Mouse (Mus musculus) heart, embryonic 14.5 days (tissue): ENCODE measurements around the gene Banp. TPM values are rescaled to one million over a fixed set of nuclear protein-coding genes. Genes with fewer than 3 reads are reported as not detected.

Experiments used
- ATAC-seq: fragments of 200-750 bp; cut with Nextera tagmentation; 2 replicates; pipeline ENCODE4 v1.8.0; 2017; ENCODE audit warnings: low read depth, moderate TSS enrichment; ENCODE audit not compliant: insufficient number of reproducible peaks, insufficient read depth, low FRiP score
- H3K27ac ChIP-seq, 2 experiments: fragments of 200-500 bp in 1 of 2; fragments of 300-500 bp in 1 of 2; sonication (generic) in 1 of 2; replicated peaks in 1 of 2; 2 replicates each; pipeline ENCODE4 v1.5.1; 2012 to 2014; ENCODE audit warnings: low read depth in 2 of 2, low read length in 2 of 2, control low read depth in 1 of 2, mild to moderate bottlenecking in 1 of 2, mixed read lengths in 1 of 2; ENCODE audit not compliant: control insufficient read depth in 1 of 2, insufficient read depth in 1 of 2
- H3K27me3 ChIP-seq: fragments of 300-500 bp; sonication (generic); 2 replicates; pipeline ENCODE4 v1.6.1; 2014; ENCODE audit warnings: mild to moderate bottlenecking, low read length, control low read depth; ENCODE audit not compliant: control insufficient read depth, insufficient read depth
- H3K36me3 ChIP-seq: fragments of 300-500 bp; sonication (generic); 2 replicates; pipeline ENCODE4 v1.6.1; 2014; ENCODE audit warnings: mild to moderate bottlenecking, control low read depth, low read length, mixed read lengths; ENCODE audit not compliant: control insufficient read depth, insufficient read depth
- H3K4me1 ChIP-seq, 2 experiments: fragments of 200-500 bp in 1 of 2; fragments of 300-500 bp in 1 of 2; sonication (generic) in 1 of 2; 2 replicates each; pipeline ENCODE4 v1.6.1; 2012 to 2014; ENCODE audit warnings: low read length in 2 of 2, control low read depth in 1 of 2, mixed read lengths in 1 of 2; ENCODE audit not compliant: control insufficient read depth in 2 of 2, insufficient read depth in 2 of 2
- H3K4me2 ChIP-seq: fragments of 300-500 bp; sonication (generic); 2 replicates; pipeline ENCODE4 v1.6.1; 2014; ENCODE audit warnings: mild to moderate bottlenecking, low read length
- H3K4me3 ChIP-seq, 2 experiments: fragments of 200-500 bp in 1 of 2; fragments of 300-500 bp in 1 of 2; sonication (generic) in 1 of 2; 2 replicates each; pipeline ENCODE4 v1.5.1; 2012 to 2014; ENCODE audit warnings: low read length in 2 of 2, mild to moderate bottlenecking in 2 of 2, control low read depth in 1 of 2, low read depth in 1 of 2, moderate library complexity in 1 of 2; ENCODE audit not compliant: control insufficient read depth in 1 of 2, insufficient read depth in 1 of 2
- H3K9ac ChIP-seq: fragments of 300-500 bp; sonication (generic); 2 replicates; pipeline ENCODE4 v1.6.1; 2014; ENCODE audit warnings: mild to moderate bottlenecking, low read length
- H3K9me3 ChIP-seq: fragments of 300-500 bp; sonication (generic); 2 replicates; pipeline ENCODE4 v1.6.1; 2016; ENCODE audit warnings: low read length, control low read depth; ENCODE audit not compliant: control insufficient read depth
- WGBS: fragments of 180-500 bp; shearing (Covaris S2); extraction: QIAGEN DNeasy Blood & Tissue Kit; methylation state at CpG from one replicate; pipeline ENCODE4 v1.1.7; 2014; 5-methylcytosine and 5-hydroxymethylcytosine counted together
- polyA plus RNA-seq: library from polyadenylated mRNA; unstranded; fragments of >200 nt; fragmentation: Nextera tagmentation; extraction: Ambion mirVana; gene quantifications from 2 replicates; pipeline ENCODE4 v1.2.1, GENCODE M21; 2014

Banp gene
- polyA plus RNA-seq, 1 experiment from 2014 or later = 21.2 TPM

DNA sequence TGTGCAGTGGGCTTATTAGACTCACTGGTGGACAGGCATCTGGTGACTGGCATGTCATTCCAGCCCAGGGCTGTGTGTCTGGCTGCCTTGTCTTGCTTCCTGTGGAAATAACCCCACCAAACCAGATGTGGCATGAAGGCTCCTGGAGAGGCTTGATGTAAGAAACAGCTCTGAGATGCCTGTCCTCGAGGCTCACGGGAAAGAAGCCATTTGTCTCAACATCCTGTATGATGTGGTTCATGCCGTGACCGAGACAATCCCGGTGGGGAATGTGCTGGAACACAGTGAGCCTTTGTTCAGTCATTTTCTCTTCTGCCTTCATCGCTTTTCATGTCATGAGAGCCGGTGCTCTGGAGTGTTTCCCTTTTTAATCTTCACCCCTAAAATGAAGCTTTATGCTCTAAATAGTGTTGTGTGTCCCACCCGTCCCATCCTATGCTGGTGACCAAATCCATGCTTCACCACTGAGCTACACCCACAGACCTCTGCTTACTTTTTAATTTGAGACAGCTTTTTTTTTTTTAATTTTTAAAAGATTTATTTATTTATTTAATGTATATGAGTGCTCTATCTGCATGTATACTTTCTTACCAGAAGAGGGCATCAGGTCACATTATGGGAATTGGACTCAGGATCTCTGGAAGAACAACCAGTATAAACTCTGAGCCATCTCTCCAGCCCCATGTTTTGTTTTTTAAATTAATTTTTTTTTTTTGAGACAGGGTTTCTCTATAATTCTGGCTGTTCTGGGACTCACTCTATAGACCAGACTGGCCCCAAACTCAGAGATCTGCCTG lies 15.4 kb downstream of the Banp start:
- Histone ChIP-seq H3K9me3 (no peaks in the 10 kb centered on the region), H3K4me3 (no peak overlapping the region), H3K9ac (no peak overlapping the region), H3K27ac (peak overlapping the region; percentile 35 to 65), H3K4me2 (no peak overlapping the region), H3K36me3 (no peaks in the 10 kb centered on the region), H3K27me3 (no peaks in the 10 kb centered on the region), H3K4me1 (peaks cover 33 to 49% of the 10 kb centered on the region in 2 experiments)
- WGBS = 71% methylated on average over 8 of the region's 8 CpGs
- ATAC-seq = no peak

DNA sequence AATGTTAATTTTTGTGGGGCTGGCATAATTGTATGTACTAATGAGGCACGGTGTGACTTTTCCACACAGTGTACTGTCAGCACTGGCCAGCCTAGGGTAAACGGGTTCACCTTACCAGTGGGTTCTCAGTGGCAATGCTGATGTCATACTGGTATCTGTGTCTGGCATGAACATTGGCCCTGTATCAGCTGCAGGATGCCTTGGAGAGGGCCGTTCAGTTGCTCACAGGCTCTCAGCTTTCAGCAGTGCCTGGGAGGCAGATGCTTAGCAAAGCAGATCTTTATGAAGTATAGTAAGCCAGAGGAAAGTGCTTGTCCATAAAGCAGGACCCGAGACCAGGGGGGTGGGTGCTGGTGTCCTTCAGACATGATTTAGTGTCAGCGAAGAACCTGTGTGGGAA lies 16.6 kb downstream of the Banp start:
- Histone ChIP-seq H3K9ac (0 out of 2 replicates have a peak overlapping the region, but pooled peaks have one; percentile 1), H3K4me3 (no peak overlapping the region), H3K4me2 (no peak overlapping the region), H3K27me3 (no peaks in the 10 kb centered on the region), H3K9me3 (no peaks in the 10 kb centered on the region), H3K27ac (peak overlapping the region in 1 of 2 experiments; percentile 28; a peak in 1 of 4 replicates), H3K36me3 (no peaks in the 10 kb centered on the region), H3K4me1 (peaks cover 37 to 52% of the 10 kb centered on the region in 2 experiments)
- WGBS = 53% methylated on average over 5 of the region's 5 CpGs
- ATAC-seq = no peak

DNA sequence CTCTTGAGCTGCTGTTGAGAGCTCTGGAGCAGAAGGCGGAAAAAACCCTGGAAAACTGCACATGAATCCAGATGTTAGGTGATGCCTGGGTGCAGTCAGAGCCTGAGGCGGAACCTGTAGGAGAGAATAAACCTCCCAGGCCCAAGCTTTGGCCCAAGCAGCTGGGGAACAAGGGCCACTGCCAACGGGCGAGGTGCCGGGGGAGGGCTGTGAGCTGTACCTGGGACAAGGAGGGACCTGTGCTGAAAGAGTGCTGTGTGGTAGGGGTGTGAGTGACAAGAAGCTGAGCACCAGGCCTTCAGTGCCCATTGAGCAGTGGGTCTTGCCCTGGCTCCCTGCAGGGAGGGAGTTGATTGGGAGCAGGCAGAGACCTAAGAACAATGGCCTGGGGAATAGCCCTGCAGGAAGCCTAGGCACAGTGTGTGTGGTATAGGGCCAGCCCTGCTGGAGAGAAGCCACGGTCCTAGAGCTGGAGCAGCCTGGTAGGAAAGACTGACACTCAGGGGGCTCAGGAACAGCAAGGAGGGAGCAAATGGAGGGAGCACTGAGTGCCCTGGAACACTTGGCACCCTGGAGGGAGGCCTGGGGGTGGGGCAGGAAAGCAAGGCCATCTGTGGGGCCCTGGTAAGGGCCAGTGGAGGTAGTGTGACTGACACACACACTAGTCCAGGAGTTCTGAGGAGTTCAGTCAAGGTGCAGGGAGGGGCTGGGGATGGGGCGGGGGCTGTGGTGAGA lies 17.3 kb downstream of the Banp start:
- 64% methylated on average over 7 of the region's 7 CpGs for WGBS
- ATAC-seq = peak; percentile 40; the same call in 1 of the 2 replicates
- no peaks in the 10 kb centered on the region for H3K9me3 ChIP-seq
- no peaks in the 10 kb centered on the region for H3K27me3 ChIP-seq
- no peak overlapping the region for H3K4me2 ChIP-seq
- peaks cover 37 to 52% of the 10 kb centered on the region in 2 experiments for H3K4me1 ChIP-seq
- H3K4me3 ChIP-seq = no peak overlapping the region
- 0 out of 2 replicates have a peak overlapping the region, but pooled peaks have one; percentile 21 for H3K9ac ChIP-seq
- H3K27ac ChIP-seq = no peak overlapping the region
- no peaks in the 10 kb centered on the region for H3K36me3 ChIP-seq

DNA sequence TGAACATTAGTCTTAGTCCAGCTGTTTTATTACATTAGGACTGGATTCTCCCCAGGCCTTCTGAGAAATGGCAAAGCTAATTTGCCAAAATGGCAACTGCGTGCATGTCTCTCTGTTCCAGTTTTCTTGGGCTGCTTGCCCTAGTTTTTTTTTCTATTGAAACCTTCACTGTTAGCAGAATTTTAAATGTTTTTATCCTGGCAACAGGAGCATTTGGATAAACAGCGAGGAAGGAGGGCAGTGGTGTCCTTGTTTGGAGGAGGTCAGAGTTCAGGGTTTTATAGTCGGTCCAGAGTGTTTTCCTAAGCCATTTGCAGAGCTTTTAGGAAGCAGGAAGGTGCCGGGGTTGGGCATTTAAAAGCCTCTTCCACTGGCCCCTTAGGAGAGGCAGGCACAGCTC lies 18.4 kb downstream of the Banp start:
- no peak overlapping the region for H3K4me3 ChIP-seq
- H3K27ac ChIP-seq = no peak overlapping the region
- H3K4me1 ChIP-seq = peaks cover 37 to 52% of the 10 kb centered on the region in 2 experiments
- no peaks in the 10 kb centered on the region for H3K9me3 ChIP-seq
- no peaks in the 10 kb centered on the region for H3K36me3 ChIP-seq
- H3K4me2 ChIP-seq = no peak overlapping the region
- WGBS = 58% methylated on average over 4 of the region's 4 CpGs
- H3K9ac ChIP-seq = no peak overlapping the region
- no peak for ATAC-seq
- no peaks in the 10 kb centered on the region for H3K27me3 ChIP-seq

DNA sequence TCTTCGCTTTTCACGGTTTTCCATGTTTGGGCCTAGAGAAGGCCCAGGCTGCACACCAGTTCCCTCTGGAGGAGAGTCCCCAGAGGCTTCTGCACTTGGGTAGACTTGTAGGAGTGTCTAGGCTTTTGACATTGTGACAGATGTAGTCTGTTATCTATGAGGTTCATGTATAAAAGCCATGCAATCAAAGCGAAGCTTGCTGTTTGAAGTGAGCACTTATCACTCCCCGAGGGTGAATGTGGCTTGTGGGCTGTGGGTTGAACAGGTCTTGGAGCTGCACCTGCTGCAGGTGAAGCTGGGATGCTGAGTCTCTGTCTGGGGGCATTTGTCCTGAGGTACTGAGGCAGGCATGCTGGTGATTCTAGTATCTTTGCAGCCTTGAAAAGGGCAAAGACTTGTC lies 19.0 kb downstream of the Banp start:
- no peak for ATAC-seq
- no peaks in the 10 kb centered on the region for H3K27me3 ChIP-seq
- no peaks in the 10 kb centered on the region for H3K9me3 ChIP-seq
- H3K4me3 ChIP-seq = no peak overlapping the region
- H3K9ac ChIP-seq = no peak overlapping the region
- H3K27ac ChIP-seq = no peak overlapping the region
- no peaks in the 10 kb centered on the region for H3K36me3 ChIP-seq
- peaks cover 37 to 52% of the 10 kb centered on the region in 2 experiments for H3K4me1 ChIP-seq
- 56% methylated on average over 4 of the region's 4 CpGs for WGBS
- no peak overlapping the region for H3K4me2 ChIP-seq

DNA sequence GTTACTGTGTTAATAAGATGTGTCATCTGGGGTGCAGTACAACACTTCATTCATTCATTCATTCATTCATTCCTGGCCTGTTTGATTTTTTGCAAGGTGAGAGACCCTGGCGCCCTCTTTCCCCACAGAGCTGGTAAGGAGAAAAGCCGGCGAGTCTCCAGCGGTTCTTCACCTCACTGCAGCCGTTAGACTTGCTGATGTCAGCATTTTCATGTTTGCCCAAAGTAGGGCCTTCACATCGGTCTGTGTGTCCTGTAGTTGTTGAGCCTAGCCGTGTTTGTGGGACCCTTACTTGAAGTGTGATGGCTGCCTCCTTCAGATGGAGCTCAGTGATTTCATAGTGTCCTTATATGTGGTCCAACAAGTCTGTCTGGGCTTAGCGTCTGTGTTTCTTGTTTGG lies 20.7 kb downstream of the Banp start:
- ATAC-seq = no peak
- Histone ChIP-seq H3K4me1 (peaks cover 28 to 39% of the 10 kb centered on the region in 2 experiments), H3K36me3 (peaks cover 15% of the 10 kb centered on the region), H3K9ac (no peak overlapping the region), H3K27ac (no peak overlapping the region), H3K4me3 (no peak overlapping the region), H3K4me2 (no peak overlapping the region), H3K9me3 (no peaks in the 10 kb centered on the region), H3K27me3 (no peaks in the 10 kb centered on the region)
- 88% methylated on average over 8 of the region's 8 CpGs for whole genome bisulfite sequencing

DNA sequence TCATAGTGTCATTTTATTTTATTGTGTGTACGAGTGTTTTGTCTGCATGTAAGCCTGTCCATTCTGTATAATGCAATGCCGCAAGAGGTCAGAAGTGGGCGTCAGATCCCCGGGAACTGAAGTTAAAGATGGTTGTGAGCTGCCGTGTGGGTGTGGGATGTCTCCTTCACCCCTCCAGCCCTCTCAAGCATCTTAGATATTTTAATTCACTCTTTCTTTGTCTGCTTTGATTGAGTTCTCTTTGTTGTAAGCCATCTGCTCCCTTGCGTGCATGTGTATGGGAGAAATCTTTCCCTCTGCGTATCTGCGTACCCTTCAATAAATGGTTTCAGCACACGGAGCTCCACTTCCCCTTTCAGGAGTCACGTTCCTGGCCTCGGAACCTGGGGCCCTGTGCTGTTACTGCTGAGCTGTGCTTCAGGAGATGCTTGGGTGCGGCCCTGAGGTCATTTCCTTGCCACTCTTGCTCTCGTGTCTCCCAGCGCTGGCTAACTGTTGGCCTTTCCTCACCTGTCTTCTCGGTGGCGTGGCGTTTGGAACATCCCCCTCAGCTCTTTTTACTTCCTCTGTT lies 22.0 kb downstream of the Banp start:
- no peak overlapping the region for H3K9ac ChIP-seq
- H3K27me3 ChIP-seq = no peaks in the 10 kb centered on the region
- H3K4me2 ChIP-seq = no peak overlapping the region
- H3K4me3 ChIP-seq = no peak overlapping the region
- 79% methylated on average over 17 of the region's 17 CpGs for WGBS
- H3K27ac ChIP-seq = no peak overlapping the region
- peaks cover 21 to 26% of the 10 kb centered on the region in 2 experiments for H3K4me1 ChIP-seq
- peaks cover 29% of the 10 kb centered on the region for H3K36me3 ChIP-seq
- ATAC-seq = no peak
- no peaks in the 10 kb centered on the region for H3K9me3 ChIP-seq
